In genomic region chr3:122292300-122293222, GRCm38 (mm10) we compare ENCODE assay signal across 8 mouse cellular contexts. TPM values are rescaled to one million over a fixed set of nuclear protein-coding genes. Genes with fewer than 3 reads are reported as not detected.
DNase-seq lines count a peak whose midpoint lies in the region; ATAC-seq lines count a peak whose summit lies in the region.

No protein-coding gene starts in this region.

- peak overlapping the region; percentile 90 for H3K4me3 ChIP-seq in intestine, embryonic 16.5 days (ENCODE audit: low read length)
- H3K4me3 ChIP-seq in midbrain, embryonic 10.5 days, result peak overlapping the region; percentile 87

- H3K4me2 ChIP-seq in intestine, embryonic 16.5 days (ENCODE audit: low read depth, low read length), result peak overlapping the region; percentile 76

- ATAC-seq in intestine, embryonic 16.5 days, result peak; percentile 83

- no peaks in the 10 kb centered on the region for H3K27me3 ChIP-seq in intestine, embryonic 16.5 days (replicated peaks; ENCODE audit: control insufficient read depth, insufficient read depth, low read length)
- H3K27me3 ChIP-seq in midbrain, embryonic 10.5 days (ENCODE audit: low read depth, poor library complexity, severe bottlenecking), result peaks cover 8% of the 10 kb centered on the region

- H3K36me3 ChIP-seq in intestine, embryonic 16.5 days (ENCODE audit: control insufficient read depth, insufficient read depth, low read length), result no peaks in the 10 kb centered on the region
- H3K36me3 ChIP-seq in midbrain, embryonic 10.5 days, result no peaks in the 10 kb centered on the region

- H3K4me1 ChIP-seq in intestine, embryonic 16.5 days (ENCODE audit: control insufficient read depth, insufficient read depth, low read length), result peaks cover 12% of the 10 kb centered on the region
- H3K4me1 ChIP-seq in midbrain, embryonic 10.5 days, result peaks cover 42% of the 10 kb centered on the region

- peak; percentile 98 for DNase-seq in adrenal gland, postnatal 10 days
- DNase-seq in embryo, embryonic 9.5 days (ENCODE audit: extremely low spot score), result peak; percentile 97
- DNase-seq in gastrocnemius, postnatal 4 days (ENCODE audit: low spot score in 2 of 2), result peak; percentile 92 to 94
- DNase-seq in left cerebral cortex, postnatal 36 days (ENCODE audit: low spot score in 2 of 2), result peak; percentile 87 to 92
- peak; percentile 94 for DNase-seq in midbrain, embryonic 10.5 days (ENCODE audit: low spot score)
- peak; percentile 81 to 86 for DNase-seq in right cerebral cortex, postnatal 36 days (ENCODE audit: low spot score in 2 of 2)
- DNase-seq in yolk sac, embryonic 10.5 days (ENCODE audit: low spot score), result peak; percentile 93

- H3K27ac ChIP-seq in intestine, embryonic 16.5 days (ENCODE audit: low read length), result peak overlapping the region; percentile 94
- H3K27ac ChIP-seq in midbrain, embryonic 10.5 days (replicated peaks), result peak overlapping the region; percentile 98

- H3K9ac ChIP-seq in intestine, embryonic 16.5 days (ENCODE audit: low read depth, low read length), result peak overlapping the region; percentile 92

- H3K9me3 ChIP-seq in intestine, embryonic 16.5 days (ENCODE audit: control insufficient read depth, low read length), result no peaks in the 10 kb centered on the region
- H3K9me3 ChIP-seq in midbrain, embryonic 10.5 days (replicated peaks), result no peaks in the 10 kb centered on the region

- intact Hi-C loops in left cerebral cortex, postnatal 36 days (cut with DNase I), result loop anchor here (5.0 to 10.0 kb wide), 2 partner anchors 408 to 1095 kb away; partner anchors contain the start of gene Mettl14

- 8% methylated on average over 54 of the region's 54 CpGs for WGBS in intestine, embryonic 16.5 days
- 8% methylated on average over 54 of the region's 54 CpGs for WGBS in midbrain, embryonic 10.5 days

RNA-seq across cellular contexts. Expression of gene Bcar3, which starts 1.4 kb away (rescaled TPM):
- 10 to 100 TPM; 42.4 to 43.9 TPM for total RNA-seq in adrenal gland, postnatal 10 days (2021)
- 10 to 100 TPM; 23.9 to 29.4 TPM for total RNA-seq in gastrocnemius, postnatal 4 days (2021)
- 23.7 and 27.2 TPM in 2 replicates for polyA plus RNA-seq in intestine, embryonic 16.5 days (2015; fragmentation: Nextera tagmentation; extraction: Ambion mirVana)
- total RNA-seq in left cerebral cortex, postnatal 36 days (2021), result 10 to 100 TPM; 14.5 to 17.0 TPM
- polyA plus RNA-seq in midbrain, embryonic 10.5 days (2016; fragmentation: Nextera tagmentation; extraction: Ambion mirVana), result 21.8 and 22.9 TPM in 2 replicates

RNA-seq across cellular contexts. Expression of gene Dnttip2, which starts 18.4 kb away (rescaled TPM):
- total RNA-seq in adrenal gland, postnatal 10 days (2021), result 10 to 100 TPM; 40.0 to 45.0 TPM
- 10 to 100 TPM; 29.2 to 31.1 TPM for total RNA-seq in gastrocnemius, postnatal 4 days (2021)
- polyA plus RNA-seq in intestine, embryonic 16.5 days (2015; fragmentation: Nextera tagmentation; extraction: Ambion mirVana), result 62.6 and 69.2 TPM in 2 replicates
- total RNA-seq in left cerebral cortex, postnatal 36 days (2021), result 10 to 100 TPM; 22.9 to 28.7 TPM
- 86.2 and 90.6 TPM in 2 replicates for polyA plus RNA-seq in midbrain, embryonic 10.5 days (2016; fragmentation: Nextera tagmentation; extraction: Ambion mirVana)

RNA-seq across cellular contexts. Expression of gene Gclm, which starts 47.2 kb away (rescaled TPM):
- 100 to 1,000 TPM in 1 of 2 experiments, 10 to 100 TPM in 1; 89.2 to 102 TPM for total RNA-seq in adrenal gland, postnatal 10 days (2021)
- 10 to 100 TPM; 38.9 to 43.2 TPM for total RNA-seq in gastrocnemius, postnatal 4 days (2021)
- polyA plus RNA-seq in intestine, embryonic 16.5 days (2015; fragmentation: Nextera tagmentation; extraction: Ambion mirVana), result 84.7 and 122 TPM in 2 replicates
- total RNA-seq in left cerebral cortex, postnatal 36 days (2021), result 10 to 100 TPM; 68.8 to 83.6 TPM
- polyA plus RNA-seq in midbrain, embryonic 10.5 days (2016; fragmentation: Nextera tagmentation; extraction: Ambion mirVana), result 44.6 and 52.5 TPM in 2 replicates

Comparison
In these comparisons a context has a peak if more than half of its experiments do, and no peak if none do; other contexts are left out.
1. Peak in every context shown above with its lines: DNase-seq, ATAC-seq, H3K4me3 ChIP-seq and H3K27ac ChIP-seq.